In genomic region chr4:140837879-140838278, GRCm38 (mm10) we compare ENCODE assay signal across 9 mouse cellular contexts. TPM values are rescaled to one million over a fixed set of nuclear protein-coding genes. Genes with fewer than 3 reads are reported as not detected.
DNase-seq lines count a peak whose midpoint lies in the region; ATAC-seq and TF ChIP-seq lines count a peak whose summit lies in the region.
"Had no signal": no experiment of that assay in that cellular context is flagged by ENCODE, and none has a peak within 500 bp of the region (broad histone marks: within the 10 kb centered on the region; RNA-seq: fewer than 3 reads in every experiment).

No protein-coding gene starts in this region.

- H3K36me3 ChIP-seq in intestine, embryonic 16.5 days (ENCODE audit: control insufficient read depth, insufficient read depth, low read length): no peaks in the 10 kb centered on the region
- no peaks in the 10 kb centered on the region for H3K36me3 ChIP-seq in testis, adult 2 months (ENCODE audit: control insufficient read depth, insufficient read depth, low read length)
- H3K36me3 ChIP-seq: neural tube, embryonic 13.5 days had no signal

- TF ChIP-seq CTCF in testis, adult 2 months (IDR thresholded peaks at IDR 0.05; ENCODE audit: control insufficient read depth, insufficient read depth, insufficient replicate concordance, low read depth, low read length): no peak

- 0 out of 2 replicates have a peak, but pooled peaks cover 2% of the 10 kb centered on the region for H3K27me3 ChIP-seq in intestine, embryonic 16.5 days (replicated peaks; ENCODE audit: control insufficient read depth, insufficient read depth, low read length)
- H3K27me3 ChIP-seq in testis, adult 2 months (ENCODE audit: control insufficient read depth, insufficient read depth, low read length): no peaks in the 10 kb centered on the region

- H3K9ac ChIP-seq in intestine, embryonic 16.5 days (ENCODE audit: low read depth, low read length): no peak overlapping the region
- H3K9ac ChIP-seq: neural tube, embryonic 13.5 days had no signal

- H3K9me3 ChIP-seq in intestine, embryonic 16.5 days (ENCODE audit: control insufficient read depth, low read length): no peaks in the 10 kb centered on the region
- H3K9me3 ChIP-seq: neural tube, embryonic 13.5 days had no signal

- H3K4me1 ChIP-seq in intestine, embryonic 16.5 days (ENCODE audit: control insufficient read depth, insufficient read depth, low read length): peaks cover 9% of the 10 kb centered on the region; the same call in 1 of the 2 replicates
- peaks cover 5% of the 10 kb centered on the region; the same call in 1 of the 2 replicates for H3K4me1 ChIP-seq in testis, adult 2 months (ENCODE audit: control insufficient read depth, insufficient read depth, low read length)

- no peak for TF ChIP-seq POLR2A in testis, adult 2 months (IDR thresholded peaks at IDR 0.05; ENCODE audit: control insufficient read depth, low read depth, low read length)

- H3K4me3 ChIP-seq in intestine, embryonic 16.5 days (ENCODE audit: low read length): no peak overlapping the region
- H3K4me3 ChIP-seq in testis, adult 2 months (ENCODE audit: control insufficient read depth, low read depth, low read length): peak overlapping the region; percentile 22
- H3K4me3 ChIP-seq: neural tube, embryonic 13.5 days had no signal

- no peak overlapping the region for H3K27ac ChIP-seq in intestine, embryonic 16.5 days (ENCODE audit: low read length)
- H3K27ac ChIP-seq in testis, adult 2 months (ENCODE audit: control insufficient read depth, insufficient read depth, low read depth, low read length): no peak overlapping the region
- H3K27ac ChIP-seq: neural tube, embryonic 13.5 days had no signal

- peak overlapping the region; percentile 35; the same call in 1 of the 2 replicates for H3K4me2 ChIP-seq in intestine, embryonic 16.5 days (ENCODE audit: low read depth, low read length)
- H3K4me2 ChIP-seq: neural tube, embryonic 13.5 days had no signal

- 21% methylated on average over 8 of the region's 8 CpGs for WGBS in intestine, embryonic 16.5 days

- intact Hi-C loops in heart, postnatal 25 days (cut with DNase I): no loop called here

- peak; percentile 91 for ATAC-seq in intestine, embryonic 16.5 days

- DNase-seq in heart, adult 11 months: peak; percentile 91
- no peak for DNase-seq in heart, postnatal 25 days (ENCODE audit: low spot score)
- DNase-seq in 3134 (ENCODE audit: extremely low read depth, insufficient read length, low spot score): peak; percentile 88
- DNase-seq in adrenal gland, postnatal 10 days: peak; percentile 86
- DNase-seq in layer of hippocampus, postnatal 36 days: no peak
- DNase-seq in cerebellum, adult 8-10 months: no peak

RNA-seq across cellular contexts. Expression of gene Padi1, which starts 7.7 kb away (rescaled TPM):
- not detected for total RNA-seq in heart, postnatal 25 days (2021)
- total RNA-seq in adrenal gland, postnatal 10 days (2021): not detected
- polyA plus RNA-seq in intestine, embryonic 16.5 days (2015; fragmentation: Nextera tagmentation; extraction: Ambion mirVana): 0.28 and 0.43 TPM in 2 replicates
- 0.47 and 0.58 TPM in 2 replicates for polyA plus RNA-seq in testis, adult 2 months (2012; rRNA removed)
- total RNA-seq in layer of hippocampus, postnatal 36 days (2021): not detected

RNA-seq across cellular contexts. Expression of gene Padi3, which starts 27.4 kb away (rescaled TPM):
- total RNA-seq in heart, postnatal 25 days (2021): under 1 TPM in 1 of 2 experiments, not detected in 1; 0.20 TPM
- total RNA-seq in adrenal gland, postnatal 10 days (2021): under 1 TPM in 1 of 2 experiments, not detected in 1; 0.24 TPM
- 0.51 and 0.56 TPM in 2 replicates for polyA plus RNA-seq in intestine, embryonic 16.5 days (2015; fragmentation: Nextera tagmentation; extraction: Ambion mirVana)
- 1.7 TPM in 2 replicates for polyA plus RNA-seq in testis, adult 2 months (2012; rRNA removed)
- total RNA-seq in layer of hippocampus, postnatal 36 days (2021): not detected
- polyA plus RNA-seq: neural tube, embryonic 13.5 days had no signal

Comparison
In these comparisons a context has a peak if more than half of its experiments do, and no peak if none do; other contexts are left out.
1. DNase-seq: peak in heart, adult 11 months (single experiment), 3134 (single experiment) and adrenal gland, postnatal 10 days (single experiment); none in heart, postnatal 25 days (single experiment), layer of hippocampus, postnatal 36 days (0 of 2) and cerebellum, adult 8-10 months (single experiment).